Mouse (Mus musculus) C2C12 (cell line): ENCODE data around the gene Etfbkmt. TPM values are rescaled to one million over a fixed set of nuclear protein-coding genes. Genes with fewer than 3 reads are reported as not detected.

ENCODE experiments used
- H3K27me3 ChIP-seq: one replicate; pipeline ENCODE4 v1.6.1; 2011; ENCODE audit not compliant: control insufficient read depth, insufficient read depth, insufficient read length
- H3K36me3 ChIP-seq: one replicate; pipeline ENCODE4 v1.6.1; 2011; ENCODE audit not compliant: control insufficient read depth, insufficient read depth
- H3K4me3 ChIP-seq: one replicate; pipeline ENCODE4 v1.5.1; 2011; ENCODE audit warnings: mild to moderate bottlenecking, control low read depth; ENCODE audit not compliant: poor library complexity, insufficient read depth, severe bottlenecking
- H3K79me2 ChIP-seq: one replicate; pipeline ENCODE4 v1.6.1; 2011; ENCODE audit not compliant: control insufficient read depth, insufficient read depth
- H3K79me3 ChIP-seq: one replicate; pipeline ENCODE4 v1.6.1; 2011; ENCODE audit warnings: low read depth, control low read depth
- H3ac ChIP-seq: one replicate; pipeline ENCODE3; 2011; ENCODE audit warnings: low read depth; ENCODE audit not compliant: control insufficient read depth, insufficient read length
- CEBPB ChIP-seq: IDR thresholded peaks from one replicate; pipeline ENCODE4 v1.6.1; 2011; ENCODE audit warnings: low read depth, mild to moderate bottlenecking, control low read depth, moderate library complexity
- CTCF ChIP-seq: IDR thresholded peaks from one replicate; pipeline ENCODE4 v1.5.1; 2011; ENCODE audit not compliant: control insufficient read depth, insufficient read depth, insufficient read length
- FOSL1 ChIP-seq: IDR thresholded peaks from one replicate; pipeline ENCODE4 v1.8.0; 2011; ENCODE audit warnings: mild to moderate bottlenecking, low read length; ENCODE audit not compliant: poor library complexity, insufficient read depth, severe bottlenecking
- MAX ChIP-seq: IDR thresholded peaks from one replicate; pipeline ENCODE4 v1.6.1; 2011; ENCODE audit warnings: mild to moderate bottlenecking, control low read depth
- MYOD1 ChIP-seq: IDR thresholded peaks from one replicate; pipeline ENCODE4 v1.6.1; 2011; ENCODE audit warnings: low read depth; ENCODE audit not compliant: control insufficient read depth, insufficient read length
- MYOG ChIP-seq: IDR thresholded peaks from one replicate; pipeline ENCODE4 v1.6.1; 2011; ENCODE audit not compliant: control insufficient read depth, insufficient read length; ENCODE audit errors: extremely low read depth
- USF1 ChIP-seq: IDR thresholded peaks from one replicate; pipeline ENCODE4 v1.6.1; 2011; ENCODE audit warnings: low read depth, mild to moderate bottlenecking, control low read depth, moderate library complexity
- polyA plus RNA-seq: library from polyadenylated mRNA; unstranded; fragments of >200 nt; fragmentation: generic; extraction: Trizol; gene quantifications from one replicate; pipeline ENCODE4 v1.2.1, GENCODE M21; 2012; ENCODE audit warnings: missing spikeins

The Etfbkmt gene
- polyA plus RNA-seq, 1 experiment: 2.2 TPM

DNA sequence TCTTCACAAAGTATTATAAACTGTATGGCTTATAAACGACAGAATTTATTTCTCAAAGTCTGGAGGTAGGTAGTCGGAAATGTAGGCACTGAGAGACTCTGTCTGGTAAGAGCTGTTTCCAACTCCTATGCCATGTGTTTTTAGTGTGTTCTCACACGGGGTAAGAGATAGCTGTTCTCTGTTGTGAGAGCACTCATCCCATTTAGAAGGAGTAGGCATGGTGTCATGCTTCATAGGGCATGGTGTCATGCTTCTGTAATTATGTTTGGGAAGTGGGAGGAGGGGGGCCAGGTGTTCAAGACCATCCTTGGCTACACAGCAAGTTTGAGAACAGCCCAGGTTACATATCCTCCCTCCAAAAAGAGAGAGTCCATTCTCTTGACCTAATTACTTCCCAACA lies 32.0 kb upstream of the Etfbkmt start:
- no peaks in the 10 kb centered on the region for H3K79me3 ChIP-seq
- TF ChIP-seq CTCF (no peak), MYOG (no peak), MAX (no peak), USF1 (no peak), FOSL1 (no peak), CEBPB (no peak), MYOD1 (no peak)
- H3K79me2 ChIP-seq: no peaks in the 10 kb centered on the region
- H3K27me3 ChIP-seq: no peaks in the 10 kb centered on the region
- H3ac ChIP-seq: no peak overlapping the region
- no peaks in the 10 kb centered on the region for H3K36me3 ChIP-seq
- H3K4me3 ChIP-seq: no peak overlapping the region

DNA sequence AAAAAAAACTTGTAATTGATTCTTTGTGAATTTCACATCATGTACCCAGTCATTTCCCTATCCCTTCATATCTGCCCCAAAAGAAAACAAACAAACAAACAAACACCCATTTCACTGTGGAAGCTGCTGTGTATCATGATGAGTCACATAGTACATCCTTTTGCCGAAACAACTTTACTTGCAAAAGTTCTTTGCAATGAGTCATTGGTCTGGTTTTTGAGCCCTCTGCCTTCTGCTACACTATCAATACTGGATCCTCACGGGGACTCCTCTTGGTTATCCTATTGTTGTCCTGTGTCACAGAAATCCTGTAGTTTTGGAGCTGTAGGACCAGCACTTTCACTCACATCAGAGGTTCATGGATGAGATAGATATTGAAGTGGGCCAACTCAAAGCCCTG lies 30.7 kb upstream of the Etfbkmt start:
- Histone ChIP-seq H3K27me3 (no peaks in the 10 kb centered on the region), H3K4me3 (no peak overlapping the region), H3K36me3 (no peaks in the 10 kb centered on the region), H3K79me3 (no peaks in the 10 kb centered on the region), H3K79me2 (no peaks in the 10 kb centered on the region), H3ac (no peak overlapping the region)
- TF ChIP-seq MYOG: no peak
- TF ChIP-seq FOSL1: peak; percentile 10
- TF ChIP-seq CTCF: no peak
- no peak for TF ChIP-seq MYOD1

DNA sequence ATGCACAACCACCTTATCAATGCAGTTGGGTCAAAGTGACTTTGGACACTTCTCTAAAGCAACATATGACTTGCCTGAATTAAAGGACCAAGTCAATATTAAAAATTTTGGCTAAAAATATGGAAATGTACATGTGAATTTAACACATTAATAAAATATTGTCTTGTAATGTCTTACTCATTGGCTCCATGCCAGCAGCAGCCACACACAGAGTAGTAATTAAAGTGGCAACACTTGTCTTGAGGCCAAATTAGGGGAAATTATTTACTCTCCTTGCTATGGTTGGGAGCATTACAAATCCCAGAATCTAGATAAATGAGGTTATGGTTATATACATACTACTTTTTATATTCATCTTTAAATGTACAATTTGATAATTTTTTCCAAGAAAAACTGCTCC lies 22.7 kb upstream of the Etfbkmt start:
- H3K27me3 ChIP-seq: no peaks in the 10 kb centered on the region
- H3K4me3 ChIP-seq: no peak overlapping the region
- H3ac ChIP-seq: no peak overlapping the region
- H3K36me3 ChIP-seq: no peaks in the 10 kb centered on the region
- no peaks in the 10 kb centered on the region for H3K79me2 ChIP-seq
- H3K79me3 ChIP-seq: no peaks in the 10 kb centered on the region
- TF ChIP-seq MYOD1 (no peak), MAX (no peak), CTCF (no peak), USF1 (no peak), CEBPB (no peak), MYOG (no peak), FOSL1 (no peak)

DNA sequence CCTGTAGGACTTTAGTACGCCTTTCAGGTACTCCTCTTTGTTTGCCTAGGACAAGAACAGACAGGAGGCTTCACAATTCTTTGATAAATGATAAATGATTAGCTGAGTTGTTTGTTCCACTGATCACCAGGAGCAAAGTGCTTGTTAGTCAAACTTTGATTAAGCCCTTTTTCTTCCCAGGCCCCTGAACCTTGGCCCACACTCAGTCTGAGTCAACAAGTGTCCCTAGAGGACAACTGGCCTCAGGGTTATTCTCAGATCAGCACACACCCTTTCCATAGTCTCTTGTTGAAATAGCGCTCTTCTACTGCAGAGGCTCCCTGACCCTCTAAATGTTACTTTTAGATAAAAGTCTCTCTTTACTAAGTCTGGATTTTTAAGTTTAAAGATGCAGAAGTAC lies 20.7 kb upstream of the Etfbkmt start:
- TF ChIP-seq MYOD1: no peak
- TF ChIP-seq USF1: no peak
- no peak for TF ChIP-seq CTCF
- TF ChIP-seq MYOG: no peak
- no peak for TF ChIP-seq FOSL1
- TF ChIP-seq CEBPB: no peak
- H3ac ChIP-seq: no peak overlapping the region
- H3K27me3 ChIP-seq: no peaks in the 10 kb centered on the region

DNA sequence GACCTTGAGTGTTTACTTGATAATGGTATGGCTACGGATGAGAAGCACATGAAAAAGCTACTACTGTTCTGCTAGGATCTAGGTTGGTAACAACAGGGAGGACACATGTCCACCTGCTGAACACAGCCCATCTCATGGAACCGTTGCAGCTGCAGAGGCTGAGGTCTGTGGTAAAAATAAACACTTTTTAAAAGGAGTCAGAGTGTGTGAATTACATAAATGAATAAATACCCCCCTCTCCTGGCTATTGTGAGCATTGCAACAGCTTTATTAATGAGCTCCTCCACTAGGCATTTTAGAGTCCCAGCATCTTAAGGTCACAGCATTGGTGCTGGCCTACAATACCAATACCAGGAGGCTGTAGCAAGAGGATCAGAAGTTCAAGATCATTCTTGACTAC lies 19.8 kb upstream of the Etfbkmt start:
- Histone ChIP-seq H3K27me3 (no peaks in the 10 kb centered on the region), H3K4me3 (no peak overlapping the region)

More for the DNA sequence above, 20.7 kb upstream of the Etfbkmt start:
- H3K4me3 ChIP-seq: no peak overlapping the region
- H3K79me2 ChIP-seq: no peaks in the 10 kb centered on the region
- H3K36me3 ChIP-seq: no peaks in the 10 kb centered on the region
- no peaks in the 10 kb centered on the region for H3K79me3 ChIP-seq

DNA sequence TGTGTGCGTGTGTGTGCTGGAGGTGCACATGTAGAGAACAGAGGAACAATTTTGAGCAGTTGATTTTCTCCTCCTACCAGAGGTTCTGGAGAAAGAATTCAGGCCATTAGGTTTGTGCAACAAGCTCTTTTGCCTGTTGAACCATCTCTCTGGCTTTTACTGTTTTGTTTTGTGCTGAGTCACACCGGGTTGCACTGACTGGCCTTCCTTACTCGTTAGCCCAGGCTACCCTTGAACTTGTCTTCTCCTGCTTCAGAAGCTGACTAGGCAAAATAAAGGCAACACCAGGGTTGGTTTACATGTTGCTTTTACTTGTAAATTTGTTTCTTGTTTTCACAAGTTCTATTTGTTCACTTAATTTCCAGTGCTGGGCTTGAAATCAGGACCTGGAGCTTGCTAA lies 16.6 kb upstream of the Etfbkmt start:
- no peak overlapping the region for H3ac ChIP-seq

More for the DNA sequence above, 19.8 kb upstream of the Etfbkmt start:
- no peak for TF ChIP-seq FOSL1
- no peak for TF ChIP-seq USF1
- TF ChIP-seq MYOG: no peak
- TF ChIP-seq CEBPB: no peak
- no peak for TF ChIP-seq MAX
- no peak for TF ChIP-seq CTCF
- no peak for TF ChIP-seq MYOD1
- H3K79me2 ChIP-seq: no peaks in the 10 kb centered on the region
- H3K36me3 ChIP-seq: no peaks in the 10 kb centered on the region
- no peaks in the 10 kb centered on the region for H3K79me3 ChIP-seq
- H3ac ChIP-seq: no peak overlapping the region

More for the DNA sequence above, 16.6 kb upstream of the Etfbkmt start:
- TF ChIP-seq MAX: no peak
- no peak for TF ChIP-seq CTCF
- TF ChIP-seq MYOG: no peak
- no peak for TF ChIP-seq FOSL1
- no peak for TF ChIP-seq USF1
- TF ChIP-seq CEBPB: no peak
- no peak for TF ChIP-seq MYOD1
- H3K79me2 ChIP-seq: no peaks in the 10 kb centered on the region
- H3K4me3 ChIP-seq: no peak overlapping the region
- H3K79me3 ChIP-seq: no peaks in the 10 kb centered on the region
- H3K36me3 ChIP-seq: no peaks in the 10 kb centered on the region
- no peaks in the 10 kb centered on the region for H3K27me3 ChIP-seq
